ENCODE assay signal across 17 mouse cellular contexts in genomic region chr6:134045092-134045868, GRCm38 (mm10). TPM values are rescaled to one million over a fixed set of nuclear protein-coding genes. Genes with fewer than 3 reads are reported as not detected.
DNase-seq lines count a peak whose midpoint lies in the region; ATAC-seq lines count a peak whose summit lies in the region.
"Had no signal": no experiment of that assay in that cellular context is flagged by ENCODE, and none has a peak within 500 bp of the region (broad histone marks: within the 10 kb centered on the region; RNA-seq: fewer than 3 reads in every experiment).

No protein-coding gene starts in this region.

- 67% methylated on average over 9 of the region's 9 CpGs for WGBS in kidney, embryonic 15.5 days

- peaks cover 82% of the 10 kb centered on the region for H3K4me1 ChIP-seq in kidney, embryonic 15.5 days

- H3K4me3 ChIP-seq in kidney, embryonic 15.5 days (replicated peaks): no peak overlapping the region
- H3K4me3 ChIP-seq: embryonic facial prominence, embryonic 15.5 days; heart, embryonic 15.5 days; hindbrain, embryonic 15.5 days had no signal

- DNase-seq in kidney, postnatal 10 days: no peak
- DNase-seq in CD4-positive, CD25-positive, alpha-beta regulatory T cell, adult 2 months (ENCODE audit: low read depth, low spot score): peak; percentile 34
- no peak for DNase-seq in layer of hippocampus, postnatal 36 days
- DNase-seq in c-Kit-positive CD71-positive TER-119-positive erythroid progenitor cells, embryonic 14.5 days (ENCODE audit: low spot score): no peak
- no peak for DNase-seq in adrenal gland, postnatal 10 days
- DNase-seq: adrenal gland, adult 8-10 months; forebrain, postnatal 0 days; gastrocnemius, postnatal 36 days; kidney, postnatal 25 days; thymus, postnatal 36 days had no signal

- no peaks in the 10 kb centered on the region for H3K27me3 ChIP-seq in kidney, embryonic 15.5 days
- H3K27me3 ChIP-seq: CH12.LX; embryonic facial prominence, embryonic 15.5 days; heart, embryonic 15.5 days; hindbrain, embryonic 15.5 days had no signal

- no peak overlapping the region for H3K9ac ChIP-seq in kidney, embryonic 15.5 days
- H3K9ac ChIP-seq: embryonic facial prominence, embryonic 15.5 days; forebrain, postnatal 0 days; heart, embryonic 15.5 days; hindbrain, embryonic 15.5 days had no signal

- no peaks in the 10 kb centered on the region for H3K9me3 ChIP-seq in kidney, embryonic 15.5 days (replicated peaks)
- H3K9me3 ChIP-seq: embryonic facial prominence, embryonic 15.5 days; heart, embryonic 15.5 days; hindbrain, embryonic 15.5 days had no signal

- no peaks in the 10 kb centered on the region for H3K36me3 ChIP-seq in kidney, embryonic 15.5 days
- H3K36me3 ChIP-seq: embryonic facial prominence, embryonic 15.5 days; heart, embryonic 15.5 days; hindbrain, embryonic 15.5 days had no signal

- ATAC-seq in kidney, embryonic 15.5 days (replicated peaks; ENCODE audit: low FRiP score): no peak
- peak; percentile 35 for ATAC-seq in inflammation-experienced regulatory T-cells, adult 6 months
- peak; percentile 29 for ATAC-seq in megakaryocyte progenitor cell, adult 5-6 weeks (replicated peaks; ENCODE audit: poor library complexity)
- ATAC-seq: forebrain, postnatal 0 days had no signal

- H3K27ac ChIP-seq in kidney, embryonic 15.5 days: no peak overlapping the region
- H3K27ac ChIP-seq: embryonic facial prominence, embryonic 15.5 days; heart, embryonic 15.5 days; hindbrain, embryonic 15.5 days had no signal

- H3K4me2 ChIP-seq in kidney, embryonic 15.5 days: 0 out of 2 replicates have a peak overlapping the region, but pooled peaks have one; percentile 8
- H3K4me2 ChIP-seq: embryonic facial prominence, embryonic 15.5 days; heart, embryonic 15.5 days had no signal

RNA-seq across cellular contexts. Expression of gene Etv6, which starts 9.8 kb away (rescaled TPM):
- polyA plus RNA-seq in kidney, embryonic 15.5 days (2015; fragmentation: Nextera tagmentation; extraction: Ambion mirVana): 11.4 and 13.0 TPM in 2 replicates
- polyA plus RNA-seq in inflammation-experienced regulatory T-cells, adult 6 months (2017; shearing (Covaris generic)): 10 to 100 TPM; 10.0 to 16.8 (median 11.9) TPM
- 124 TPM in 2 replicates for total RNA-seq in megakaryocyte progenitor cell, adult 5-6 weeks (2015)
- 67.1 and 76.4 TPM in 2 replicates for total RNA-seq in megakaryocyte progenitor cell, adult 5-6 weeks (2017)
- total RNA-seq in layer of hippocampus, postnatal 36 days (2021): 10 to 100 TPM in 1 of 2 experiments, 1 to 10 TPM in 1; 9.9 to 11.2 TPM
- total RNA-seq in adrenal gland, postnatal 10 days (2021): 10 to 100 TPM; 28.2 to 31.4 TPM
